Mouse (Mus musculus): Measurements from ENCODE around the gene B4galt2. TPM values are rescaled to one million over a fixed set of nuclear protein-coding genes. Genes with fewer than 3 reads are reported as not detected.

Gene B4galt2
- polyA plus RNA-seq, 1 experiment from 2014 or later, result 16.6 TPM

GRCm38 (mm10) chr4:117904094-117904493 is 20.8 kb upstream of the B4galt2 start:
- H3K36me3 ChIP-seq, result peaks cover 51% of the 10 kb centered on the region
- peaks cover 6% of the 10 kb centered on the region; the same call in 1 of the 2 replicates for H3K4me1 ChIP-seq
- H3K4me2 ChIP-seq, result no peak overlapping the region
- no peaks in the 10 kb centered on the region for H3K27me3 ChIP-seq (replicated peaks)
- no peak overlapping the region for H3K27ac ChIP-seq
- no peak overlapping the region for H3K9ac ChIP-seq
- H3K4me3 ChIP-seq (replicated peaks), result no peak overlapping the region
- no peaks in the 10 kb centered on the region for H3K9me3 ChIP-seq
- ATAC-seq (ENCODE audit: insufficient read depth, low FRiP score, low read depth), result no peak
- 88% methylated on average over 10 of the region's 10 CpGs for WGBS

- no peak for ATAC-seq (ENCODE audit: insufficient read depth, low FRiP score, low read depth)
- H3K4me3 ChIP-seq (replicated peaks), result no peak overlapping the region
- no peaks in the 10 kb centered on the region for H3K27me3 ChIP-seq (replicated peaks)
- peaks cover 58% of the 10 kb centered on the region for H3K36me3 ChIP-seq
- H3K4me2 ChIP-seq, result no peak overlapping the region
- 73% methylated on average over 3 of the region's 3 CpGs for WGBS
- no peak overlapping the region for H3K9ac ChIP-seq
- no peaks in the 10 kb centered on the region for H3K9me3 ChIP-seq
- no peak overlapping the region for H3K27ac ChIP-seq
- no peaks in the 10 kb centered on the region for H3K4me1 ChIP-seq
These were observed 14.8 kb upstream of the B4galt2 start for GRCm38 (mm10) chr4:117898111-117898510.

- ATAC-seq (ENCODE audit: insufficient read depth, low FRiP score, low read depth), result no peak
- Histone ChIP-seq H3K9me3 (no peaks in the 10 kb centered on the region), H3K9ac (no peak overlapping the region), H3K4me3 (replicated peaks) (no peak overlapping the region), H3K4me2 (no peak overlapping the region), H3K36me3 (peaks cover 52% of the 10 kb centered on the region), H3K27ac (no peak overlapping the region), H3K4me1 (peaks cover 3% of the 10 kb centered on the region), H3K27me3 (replicated peaks) (no peaks in the 10 kb centered on the region)
- WGBS, result 91% methylated on average over 6 of the region's 6 CpGs
These were observed 12.7 kb upstream of the B4galt2 start for GRCm38 (mm10) chr4:117896031-117896430.

- Histone ChIP-seq H3K36me3 (peaks cover 49% of the 10 kb centered on the region), H3K9ac (no peak overlapping the region), H3K4me3 (replicated peaks) (no peak overlapping the region)
These were observed 12.1 kb upstream of the B4galt2 start for GRCm38 (mm10) chr4:117895339-117895738.

GRCm38 (mm10) chr4:117894601-117895000 is 11.3 kb upstream of the B4galt2 start:
- Histone ChIP-seq H3K36me3 (peaks cover 47% of the 10 kb centered on the region), H3K27ac (no peak overlapping the region), H3K4me2 (no peak overlapping the region), H3K4me3 (replicated peaks) (no peak overlapping the region), H3K9ac (no peak overlapping the region), H3K9me3 (no peaks in the 10 kb centered on the region), H3K4me1 (peaks cover 6% of the 10 kb centered on the region), H3K27me3 (replicated peaks) (no peaks in the 10 kb centered on the region)
- ATAC-seq (ENCODE audit: insufficient read depth, low FRiP score, low read depth), result no peak
- 89% methylated on average over 8 of the region's 8 CpGs for WGBS

More at GRCm38 (mm10) chr4:117895339-117895738, 12.1 kb upstream of the B4galt2 start:
- no peak for ATAC-seq (ENCODE audit: insufficient read depth, low FRiP score, low read depth)
- H3K4me1 ChIP-seq, result peaks cover 6% of the 10 kb centered on the region
- H3K27ac ChIP-seq, result no peak overlapping the region
- H3K27me3 ChIP-seq (replicated peaks), result no peaks in the 10 kb centered on the region
- no peaks in the 10 kb centered on the region for H3K9me3 ChIP-seq
- WGBS, result 83% methylated on average over 7 of the region's 7 CpGs
- no peak overlapping the region for H3K4me2 ChIP-seq

- WGBS, result 18% methylated on average over 9 of the region's 9 CpGs
- peaks cover 41% of the 10 kb centered on the region for H3K36me3 ChIP-seq
- H3K4me2 ChIP-seq, result no peak overlapping the region
- H3K9me3 ChIP-seq, result no peaks in the 10 kb centered on the region
- H3K27me3 ChIP-seq (replicated peaks), result no peaks in the 10 kb centered on the region
- no peak overlapping the region for H3K4me3 ChIP-seq (replicated peaks)
- no peak overlapping the region for H3K27ac ChIP-seq
- ATAC-seq (ENCODE audit: insufficient read depth, low FRiP score, low read depth), result no peak
- H3K9ac ChIP-seq, result no peak overlapping the region
- peaks cover 6% of the 10 kb centered on the region for H3K4me1 ChIP-seq
These were observed 10.1 kb upstream of the B4galt2 start for GRCm38 (mm10) chr4:117893376-117893775.

- H3K9me3 ChIP-seq, result no peaks in the 10 kb centered on the region
- H3K4me1 ChIP-seq, result peaks cover 9% of the 10 kb centered on the region
- H3K36me3 ChIP-seq, result peaks cover 33% of the 10 kb centered on the region
- H3K27me3 ChIP-seq (replicated peaks), result no peaks in the 10 kb centered on the region
- peak within 1 kb of the TSS; percentile 79 for H3K4me3 ChIP-seq (replicated peaks)
- H3K4me2 ChIP-seq, result peak within 1 kb of the TSS; percentile 82
- under 1% methylated on average over 21 of the region's 21 CpGs for WGBS
- H3K9ac ChIP-seq, result peak within 1 kb of the TSS; percentile 44
- peak; percentile 84 for ATAC-seq (ENCODE audit: insufficient read depth, low FRiP score, low read depth)
- no peak within 1 kb of the TSS for H3K27ac ChIP-seq
These were observed 8.5 kb upstream of the B4galt2 start, which contains the start of gene Dph2 for GRCm38 (mm10) chr4:117891738-117892161. Gene Dph2, minus strand, starts transcription at chr4:117892032.

- Histone ChIP-seq H3K9ac (no peak overlapping the region), H3K4me2 (peak overlapping the region; percentile 82), H3K4me3 (replicated peaks) (peak overlapping the region; percentile 79; the same call in 1 of the 2 replicates), H3K27ac (no peak overlapping the region), H3K4me1 (peaks cover 18% of the 10 kb centered on the region), H3K36me3 (peaks cover 28% of the 10 kb centered on the region), H3K9me3 (no peaks in the 10 kb centered on the region), H3K27me3 (replicated peaks) (no peaks in the 10 kb centered on the region)
- no peak for ATAC-seq (ENCODE audit: insufficient read depth, low FRiP score, low read depth)
- WGBS, result 85% methylated on average over 8 of the region's 8 CpGs
These were observed 7.5 kb upstream of the B4galt2 start for GRCm38 (mm10) chr4:117890750-117891149.

GRCm38 (mm10) chr4:117890031-117890430 is 6.7 kb upstream of the B4galt2 start:
- Histone ChIP-seq H3K4me2 (no peak overlapping the region), H3K4me3 (replicated peaks) (no peak overlapping the region), H3K27ac (no peak overlapping the region), H3K9me3 (no peaks in the 10 kb centered on the region), H3K27me3 (replicated peaks) (no peaks in the 10 kb centered on the region), H3K9ac (no peak overlapping the region), H3K4me1 (peaks cover 18% of the 10 kb centered on the region), H3K36me3 (peaks cover 34% of the 10 kb centered on the region)
- ATAC-seq (ENCODE audit: insufficient read depth, low FRiP score, low read depth), result no peak
- 92% methylated on average over 14 of the region's 14 CpGs for WGBS

GRCm38 (mm10) chr4:117889471-117889870 is 6.2 kb upstream of the B4galt2 start:
- Histone ChIP-seq H3K27me3 (replicated peaks) (no peaks in the 10 kb centered on the region), H3K9ac (no peak overlapping the region), H3K27ac (no peak overlapping the region), H3K4me2 (no peak overlapping the region), H3K36me3 (peaks cover 34% of the 10 kb centered on the region), H3K9me3 (no peaks in the 10 kb centered on the region), H3K4me1 (peaks cover 20% of the 10 kb centered on the region), H3K4me3 (replicated peaks) (no peak overlapping the region)
- no peak for ATAC-seq (ENCODE audit: insufficient read depth, low FRiP score, low read depth)
- WGBS, result 86% methylated on average over 15 of the region's 15 CpGs

GRCm38 (mm10) chr4:117887920-117888319 is 4.6 kb upstream of the B4galt2 start:
- Histone ChIP-seq H3K36me3 (peaks cover 29% of the 10 kb centered on the region; the same call in 1 of the 2 replicates), H3K27me3 (replicated peaks) (no peaks in the 10 kb centered on the region), H3K4me1 (peaks cover 30% of the 10 kb centered on the region), H3K9ac (no peak overlapping the region), H3K9me3 (no peaks in the 10 kb centered on the region), H3K27ac (no peak overlapping the region), H3K4me2 (peak overlapping the region; percentile 93; the same call in 1 of the 2 replicates), H3K4me3 (replicated peaks) (peak overlapping the region; percentile 96)
- 77% methylated on average over 2 of the region's 2 CpGs for WGBS
- ATAC-seq (ENCODE audit: insufficient read depth, low FRiP score, low read depth), result no peak

GRCm38 (mm10) chr4:117887133-117887532 is 3.8 kb upstream of the B4galt2 start, which contains the start of gene Atp6v0b:
Gene Atp6v0b, minus strand, starts transcription at chr4:117887333.
- ATAC-seq (ENCODE audit: insufficient read depth, low FRiP score, low read depth), result peak; percentile 89
- peak within 1 kb of the TSS; percentile 66 for H3K27ac ChIP-seq
- peaks cover 29% of the 10 kb centered on the region; the same call in 1 of the 2 replicates for H3K36me3 ChIP-seq
- H3K9me3 ChIP-seq, result no peaks in the 10 kb centered on the region
- H3K4me3 ChIP-seq (replicated peaks), result peak within 1 kb of the TSS; percentile 96
- peaks cover 36% of the 10 kb centered on the region for H3K4me1 ChIP-seq
- peak within 1 kb of the TSS; percentile 76 for H3K9ac ChIP-seq
- under 1% methylated on average over 36 of the region's 37 CpGs for WGBS
- H3K27me3 ChIP-seq (replicated peaks), result no peaks in the 10 kb centered on the region
- H3K4me2 ChIP-seq, result peak within 1 kb of the TSS; percentile 93
